Mouse (Mus musculus) right cerebral cortex, adult 2 months (tissue): Measurements from ENCODE around the gene Herc2.
"Not testable (repeated sequence)": the region's sequence is repeated elsewhere in the genome, so short reads cannot be mapped to it uniquely, and the experiment has no call there.

ENCODE experiments used
- DNase-seq, 2 experiments: peaks; one replicate each; pipeline ENCODE4 v3.0.0; 2021 to 2022; ENCODE audit warnings: low spot score in 2 of 2

Gene Herc2

DNA sequence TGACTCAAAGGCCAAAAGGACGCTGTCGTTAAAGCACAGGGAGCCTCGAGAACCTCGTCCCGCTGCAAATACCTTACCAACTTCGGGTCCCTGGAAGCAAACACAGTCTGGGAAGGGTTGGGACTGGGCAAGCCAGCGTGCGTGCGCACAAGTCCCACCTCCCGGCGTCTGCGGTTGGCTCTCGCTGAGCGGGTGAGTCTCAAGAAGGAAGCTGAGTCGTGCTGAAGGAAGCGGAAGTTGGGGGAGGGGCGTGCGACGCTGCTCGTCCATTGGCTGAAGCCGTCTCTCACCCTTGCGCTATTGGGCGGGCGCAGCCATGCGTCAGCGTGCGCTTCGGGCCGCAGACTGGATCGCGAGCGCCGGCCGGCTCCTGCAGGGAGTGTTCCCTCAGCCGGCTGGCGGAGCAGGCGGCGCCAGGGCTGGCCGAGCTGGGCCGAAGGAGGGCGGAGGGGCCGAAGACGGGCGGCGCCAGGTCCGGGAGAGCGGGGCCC, at the start of gene Herc2:
TSS of gene Herc2 (plus strand) at position 366 of the 491 bp plus-strand sequence.
- peak; percentile 99 for DNase-seq

DNA sequence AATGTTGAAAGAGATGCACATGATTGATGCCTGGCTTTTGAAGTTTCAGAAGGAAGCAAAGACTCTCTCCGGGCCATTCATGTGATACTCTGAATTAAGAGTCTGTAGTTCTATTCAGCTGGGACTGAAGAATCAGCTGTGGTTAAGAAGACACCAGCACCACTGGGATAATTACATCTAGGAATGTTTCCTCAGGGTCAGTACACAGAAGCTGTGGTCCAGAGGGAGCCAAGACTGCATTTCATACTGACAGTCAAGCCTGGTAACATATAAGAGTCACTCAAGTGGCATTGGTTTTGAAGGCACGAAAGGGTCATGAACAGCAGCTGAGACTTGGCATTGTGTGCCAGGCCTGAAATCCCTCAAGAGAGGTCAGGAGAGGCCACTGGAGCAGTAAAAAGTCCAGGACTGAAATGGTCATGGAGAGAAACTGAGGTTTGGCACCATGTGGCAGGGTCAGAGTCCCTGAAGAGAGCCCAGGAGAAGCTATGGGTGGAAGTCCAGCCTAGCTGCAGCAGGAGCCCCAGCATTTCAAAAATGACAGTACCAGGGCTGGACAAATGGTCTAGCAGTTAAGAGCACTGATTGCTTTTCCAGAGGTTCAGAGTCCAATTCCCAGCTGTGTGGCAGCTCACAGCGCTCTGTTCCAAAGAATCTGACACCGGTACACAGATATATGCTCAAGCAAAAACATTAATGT, 39.5 kb upstream of the Herc2 start:
- no peak for DNase-seq

DNA sequence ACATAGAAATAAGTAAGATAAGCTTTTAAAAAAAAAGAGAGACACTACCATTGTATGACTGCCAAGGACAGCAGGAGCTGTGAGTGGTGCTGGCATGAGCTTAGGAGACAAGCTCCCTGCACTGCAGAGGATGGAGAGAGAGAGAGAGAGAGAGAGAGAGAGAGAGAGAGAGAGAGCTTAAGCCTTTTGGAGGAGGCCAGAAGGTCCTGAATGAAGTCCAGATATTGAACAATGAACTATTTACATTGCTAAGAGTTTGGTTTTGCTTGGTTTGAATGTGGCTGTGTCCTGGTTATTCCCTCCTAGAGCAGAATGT, 39.0 kb upstream of the Herc2 start:
- no peak for DNase-seq

DNA sequence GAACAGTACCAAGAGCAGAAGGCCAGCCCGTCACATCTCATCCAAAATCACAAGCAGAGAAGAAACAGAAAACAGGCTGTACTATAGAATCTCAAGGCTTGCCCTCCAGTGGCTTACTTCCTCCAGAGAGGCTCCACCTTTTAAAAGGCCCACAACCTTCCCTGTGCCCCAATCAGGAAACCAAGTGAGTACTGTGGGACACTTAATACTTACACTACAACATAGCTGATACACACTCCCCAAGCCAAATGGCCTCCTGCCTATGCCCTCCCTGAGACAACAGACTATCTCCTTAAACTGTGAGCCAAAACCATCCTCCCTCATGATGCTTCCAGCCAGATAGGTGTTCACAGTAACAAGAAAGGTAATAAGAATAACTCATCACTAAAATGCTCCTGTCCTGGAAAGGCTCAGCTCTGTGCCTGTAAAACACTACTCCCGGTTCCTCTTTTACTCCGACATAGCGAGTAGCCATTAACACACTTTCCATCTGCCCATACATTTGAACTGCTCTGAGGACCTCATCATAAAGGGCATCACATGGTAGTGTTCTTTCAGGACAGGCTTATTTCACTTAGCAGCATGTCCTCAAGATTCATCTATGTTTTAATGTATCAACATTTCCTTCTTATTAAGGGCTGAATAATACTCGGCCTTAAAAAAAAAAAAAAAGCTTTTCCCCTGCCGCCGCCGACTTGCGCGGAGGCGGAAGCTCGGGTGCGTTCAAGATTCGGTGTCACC, 36.6 kb upstream of the Herc2 start:
- DNase-seq: no peak

DNA sequence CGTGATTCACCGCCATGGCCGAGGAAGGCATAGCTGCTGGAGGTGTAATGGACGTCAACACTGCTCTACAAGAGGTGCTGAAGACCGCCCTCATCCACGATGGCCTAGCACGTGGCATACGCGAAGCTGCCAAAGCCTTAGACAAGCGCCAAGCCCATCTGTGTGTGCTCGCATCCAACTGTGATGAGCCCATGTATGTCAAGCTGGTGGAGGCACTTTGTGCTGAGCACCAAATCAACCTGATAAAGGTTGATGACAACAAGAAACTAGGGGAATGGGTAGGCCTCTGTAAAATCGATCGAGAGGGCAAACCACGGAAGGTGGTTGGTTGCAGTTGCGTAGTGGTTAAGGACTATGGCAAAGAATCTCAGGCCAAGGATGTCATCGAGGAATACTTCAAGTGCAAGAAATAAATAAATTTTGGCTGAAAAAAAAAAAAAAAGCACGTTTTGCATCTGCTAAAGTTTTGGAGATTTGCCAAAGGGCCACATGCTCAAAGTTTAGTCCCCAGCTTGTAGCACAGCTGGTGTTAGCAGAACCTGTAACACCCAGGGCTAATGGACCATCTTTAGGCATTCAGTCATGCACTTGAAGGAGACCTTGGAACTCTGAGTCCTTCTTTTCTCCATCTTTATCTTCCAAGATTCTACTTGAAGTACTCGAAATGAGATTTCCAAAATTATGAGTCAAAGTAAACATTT, 35.8 kb upstream of the Herc2 start:
- not testable (repeated sequence) for DNase-seq

DNA sequence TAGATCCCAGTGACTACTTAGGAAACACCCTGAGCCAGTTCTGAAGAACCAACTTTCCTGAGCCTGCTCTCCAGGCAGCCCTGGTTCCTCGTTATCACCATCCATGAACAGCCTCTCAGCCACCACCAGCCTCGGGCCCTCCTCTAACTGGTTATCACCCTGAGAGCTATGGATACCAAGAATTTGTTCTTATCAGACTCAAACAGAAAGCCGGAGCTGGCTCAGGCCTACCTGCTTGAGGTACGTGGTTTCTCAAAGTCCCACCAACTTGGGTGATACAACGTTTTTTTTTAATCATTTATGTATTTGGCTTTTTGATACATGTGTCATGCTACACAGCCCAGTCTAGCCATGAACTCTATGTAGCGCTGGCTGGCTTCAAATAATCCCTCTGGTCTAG, 34.8 kb upstream of the Herc2 start:
- no peak for DNase-seq

DNA sequence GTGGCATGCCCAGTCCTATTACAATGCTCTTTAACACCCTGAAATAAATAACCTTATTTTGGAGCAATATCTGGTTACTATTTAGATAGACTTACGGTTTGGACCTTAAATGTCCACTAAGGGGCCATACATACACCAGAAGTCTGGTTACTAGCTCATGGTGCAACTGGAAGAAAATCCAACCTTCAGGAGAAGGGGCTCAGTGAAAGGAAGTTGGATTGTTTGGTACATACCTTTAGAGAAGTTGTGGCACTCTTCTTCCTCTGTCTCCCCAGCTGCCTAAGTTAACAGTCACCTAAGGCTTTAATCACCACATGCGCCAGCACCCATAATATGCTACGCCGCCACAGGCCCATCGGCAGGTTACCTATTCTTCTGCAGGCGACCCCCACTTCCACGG, 34.2 kb upstream of the Herc2 start:
- no peak for DNase-seq

DNA sequence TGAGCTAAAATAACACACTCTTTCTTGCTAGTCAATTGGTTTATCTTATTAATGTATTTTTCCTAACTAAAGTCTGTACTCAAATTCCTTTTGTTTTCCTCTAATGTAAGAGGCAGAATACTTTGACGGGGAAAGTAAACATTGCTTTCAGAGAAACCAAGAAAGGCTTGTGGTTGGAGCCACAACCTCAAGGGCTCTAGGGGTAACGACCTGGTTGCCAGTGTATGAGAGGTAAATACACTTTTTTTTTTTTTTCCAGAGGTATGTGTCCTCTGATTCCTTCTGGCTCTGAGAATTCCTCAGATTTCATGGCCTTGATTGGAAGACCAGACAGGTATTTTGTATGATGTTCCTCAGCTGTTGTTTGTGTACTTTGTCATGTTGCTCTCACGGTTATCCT, 32.2 kb upstream of the Herc2 start:
- no peak for DNase-seq

DNA sequence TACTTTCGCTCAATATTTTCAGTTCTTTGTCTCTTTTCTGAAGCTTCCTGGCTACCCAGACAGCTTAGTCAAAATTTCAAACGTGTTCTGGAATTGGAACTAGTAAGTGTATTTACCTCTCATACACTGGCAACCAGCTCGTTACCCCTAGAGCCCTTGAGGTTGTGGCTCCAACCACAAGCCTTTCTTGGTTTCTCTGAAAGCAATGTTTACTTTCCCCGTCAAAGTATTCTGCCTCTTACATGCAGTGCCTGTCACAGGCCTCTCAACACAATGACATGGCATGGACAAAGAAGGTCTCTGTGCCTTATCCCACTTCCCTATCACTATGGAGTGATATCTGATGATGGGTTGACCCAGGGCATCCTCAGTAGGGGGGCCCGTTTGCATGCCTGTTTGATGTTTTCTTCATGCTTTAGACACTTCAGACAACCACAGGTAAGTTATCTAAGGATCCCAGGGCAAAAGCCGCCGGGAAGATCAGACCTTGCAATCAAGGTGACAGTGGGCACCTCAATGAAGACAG, 31.5 kb upstream of the Herc2 start:
- no peak for DNase-seq

DNA sequence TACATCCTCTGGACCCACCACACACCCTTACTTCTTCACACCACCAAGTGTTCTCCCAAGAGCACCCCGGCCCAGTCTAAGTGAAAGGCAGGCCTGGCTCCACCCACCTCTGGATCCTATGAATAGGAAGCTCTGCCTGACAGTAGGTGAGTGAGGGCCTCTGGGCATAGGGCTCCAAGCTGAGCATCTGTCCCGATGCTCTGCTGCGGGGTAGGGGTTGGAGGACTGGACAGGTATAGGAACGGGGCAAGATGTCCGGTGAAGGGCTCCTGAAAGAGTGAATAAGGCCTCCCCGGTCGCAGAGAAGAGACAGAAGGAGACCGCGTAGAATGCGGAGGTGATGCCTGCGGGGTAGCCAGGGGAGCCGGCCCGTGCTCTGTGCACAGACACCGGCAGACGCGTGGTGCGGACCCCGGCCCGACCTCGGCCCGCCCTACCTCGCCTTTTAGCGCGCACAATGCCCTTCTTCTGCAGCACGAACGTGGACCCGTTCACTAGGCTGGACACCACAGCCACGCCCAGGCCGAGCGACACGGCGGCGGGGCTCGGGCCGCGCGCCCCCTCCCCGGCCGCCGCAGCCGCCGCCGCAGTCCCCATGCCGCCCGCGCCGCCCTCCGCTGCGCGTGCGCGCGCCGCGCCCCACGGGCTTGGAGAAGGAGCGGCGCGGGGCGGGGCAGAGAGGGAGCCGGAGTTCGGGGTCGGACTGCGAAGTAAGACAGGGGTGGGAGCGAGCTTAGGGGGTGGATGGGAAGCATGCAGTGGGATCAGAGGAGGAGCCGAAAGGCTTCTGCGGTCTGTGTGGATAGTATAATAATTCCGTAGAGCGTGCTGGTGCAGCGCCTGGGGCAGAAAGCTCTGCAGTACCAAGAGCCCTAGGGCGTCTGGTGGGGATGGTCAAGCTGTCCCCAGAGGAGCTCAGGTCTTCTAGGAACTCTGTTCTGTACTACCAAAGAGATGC, 30.7 kb upstream of the Herc2 start:
- peak; percentile 63 to 74 for DNase-seq

DNA sequence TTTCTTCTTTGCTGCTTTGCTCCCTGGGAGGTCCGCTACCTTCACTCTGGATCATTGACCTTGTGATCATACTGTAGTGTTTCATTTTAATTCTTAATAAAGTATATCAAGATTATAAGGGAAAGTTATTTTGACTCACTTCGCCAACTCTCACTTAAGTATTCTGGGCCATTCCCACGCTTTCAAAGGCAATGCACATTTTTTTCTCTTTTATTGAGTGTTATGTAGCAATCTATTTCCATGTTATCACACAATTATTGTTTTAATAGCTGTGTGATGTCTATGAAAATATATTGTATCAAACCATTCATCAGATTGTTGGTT, 30.1 kb upstream of the Herc2 start, which contains the start of gene Nipa1:
TSS of gene Nipa1 (minus strand) at position 25 of the 324 bp plus-strand sequence.
- DNase-seq: no peak

DNA sequence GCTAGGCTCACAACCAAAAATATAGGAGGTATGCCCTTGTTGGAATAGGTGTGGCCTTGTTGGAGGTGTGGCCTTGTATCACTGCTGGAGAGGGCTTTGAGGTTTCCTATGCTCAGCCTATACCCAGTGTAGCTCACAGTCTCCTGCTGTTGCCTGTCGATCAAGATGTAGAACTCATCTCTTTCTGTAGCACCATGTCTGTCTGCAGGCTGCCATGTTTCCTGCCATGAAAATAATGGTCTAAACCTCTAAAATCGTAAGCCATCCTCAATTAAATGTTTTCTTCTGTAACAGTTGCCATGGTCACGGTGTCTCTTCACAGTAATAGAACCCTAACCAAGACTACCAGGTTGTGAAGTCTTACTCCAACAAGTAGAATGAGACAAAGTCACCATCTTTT, 26.4 kb upstream of the Herc2 start:
- DNase-seq: no peak

DNA sequence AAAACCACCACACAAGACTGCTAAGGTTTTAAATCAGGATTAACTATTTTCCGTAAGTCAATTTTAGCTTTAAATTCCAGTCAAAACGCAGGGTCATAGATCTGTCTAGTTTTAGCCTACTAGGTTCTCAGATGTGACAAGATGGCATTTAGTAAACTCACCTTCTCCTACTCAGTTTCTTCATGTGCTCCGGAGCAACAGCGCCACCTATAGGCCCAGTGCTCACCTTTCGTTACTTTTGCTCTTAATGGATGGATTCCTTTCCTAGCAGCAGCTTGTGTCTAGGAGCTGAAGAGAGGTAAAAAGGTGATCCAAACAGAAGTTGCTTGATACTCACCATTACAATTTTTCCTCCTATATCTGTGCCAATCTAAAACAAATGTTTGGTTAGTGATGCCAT, 7.6 kb upstream of the Herc2 start:
- DNase-seq: peak; percentile 87 to 88

DNA sequence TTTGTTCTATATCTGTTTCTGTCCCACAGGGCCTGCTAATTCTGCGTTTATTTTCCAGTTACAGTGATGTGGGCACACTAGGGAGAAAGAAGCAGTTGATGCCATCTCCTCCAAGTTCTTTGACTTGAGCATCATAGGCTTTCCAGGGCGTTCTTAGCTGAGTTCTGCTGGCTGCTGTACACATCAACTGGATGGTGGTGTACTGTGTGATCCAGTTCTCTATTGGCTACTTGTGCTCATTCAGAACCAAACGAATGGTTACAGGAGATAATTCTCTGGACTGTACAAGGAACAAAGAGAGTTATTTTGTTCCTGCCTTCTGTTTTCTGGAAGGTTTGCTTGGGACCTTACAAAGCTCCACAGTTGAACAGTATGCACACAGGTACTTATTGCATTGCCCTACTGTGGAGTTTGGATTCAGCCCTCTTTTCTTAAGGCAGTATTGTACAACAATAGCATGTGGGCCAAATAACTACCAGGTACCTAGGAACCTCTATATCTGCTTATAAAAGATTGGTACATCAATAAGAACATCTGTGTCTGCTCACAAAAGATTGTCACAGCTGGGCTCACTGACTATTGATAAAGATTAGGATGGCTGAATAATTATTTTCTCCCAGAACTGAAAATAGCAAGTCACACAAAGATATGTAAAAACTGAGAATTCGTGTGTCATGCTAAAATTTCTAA, 6.3 kb upstream of the Herc2 start:
- no peak for DNase-seq

DNA sequence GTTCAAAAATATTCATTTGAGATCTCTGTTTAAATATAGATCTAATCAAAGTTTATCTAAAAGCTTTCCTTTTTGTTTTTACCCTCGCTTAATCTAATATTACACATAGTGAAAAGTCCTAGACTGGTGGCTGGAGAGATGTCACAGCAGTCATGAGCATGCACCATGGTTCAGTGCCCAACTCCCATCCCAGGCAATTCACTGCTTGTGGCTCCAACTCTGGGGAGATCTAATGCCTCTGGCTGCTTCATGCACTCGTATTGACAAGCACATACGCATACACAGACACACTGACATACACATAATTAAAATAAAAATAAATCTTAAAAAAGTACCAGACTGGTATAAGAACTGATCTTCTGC, 5.7 kb upstream of the Herc2 start:
- no peak for DNase-seq

DNA sequence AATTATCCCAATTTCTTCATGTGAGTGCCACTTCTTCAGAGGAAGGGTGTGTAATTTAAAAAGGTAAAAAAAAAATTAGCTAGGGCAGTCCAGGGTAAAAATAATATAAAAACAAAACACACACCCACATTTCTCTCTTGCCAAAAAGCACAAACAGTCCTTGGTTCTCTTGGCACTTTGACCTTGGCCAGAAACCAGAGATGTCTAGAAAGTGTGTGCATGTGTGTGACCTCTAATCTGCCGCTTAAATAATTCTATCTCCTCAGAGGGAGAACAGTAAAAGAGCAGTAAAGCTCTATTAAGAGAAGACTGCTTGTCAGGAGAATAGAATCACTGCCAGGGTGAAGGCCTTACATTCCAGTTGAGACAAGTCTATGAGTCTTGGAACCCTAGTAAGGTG, 2.8 kb upstream of the Herc2 start:
- no peak for DNase-seq

DNA sequence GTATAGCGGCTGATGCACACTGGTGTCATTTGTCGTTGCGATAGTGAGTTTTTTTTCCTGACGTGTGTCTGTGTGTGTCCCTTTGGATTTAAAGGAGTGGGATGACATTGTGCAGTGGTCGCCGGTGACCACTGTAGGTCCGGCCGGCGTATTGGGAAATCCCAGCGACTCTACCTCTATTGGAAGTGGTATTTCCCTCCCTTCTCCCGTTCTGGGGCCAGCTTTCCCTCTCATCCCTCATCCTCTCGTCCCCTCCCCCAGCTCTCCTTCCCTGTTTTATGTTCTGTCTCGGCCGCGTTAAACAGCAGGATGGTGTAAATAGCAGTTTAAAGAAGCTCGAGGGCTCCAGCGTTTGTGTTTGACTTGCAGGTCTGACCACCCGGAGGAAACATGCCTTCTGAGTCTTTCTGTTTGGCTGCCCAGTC, 503 bp downstream of the Herc2 start:
- DNase-seq: peak; percentile 24 to 27

DNA sequence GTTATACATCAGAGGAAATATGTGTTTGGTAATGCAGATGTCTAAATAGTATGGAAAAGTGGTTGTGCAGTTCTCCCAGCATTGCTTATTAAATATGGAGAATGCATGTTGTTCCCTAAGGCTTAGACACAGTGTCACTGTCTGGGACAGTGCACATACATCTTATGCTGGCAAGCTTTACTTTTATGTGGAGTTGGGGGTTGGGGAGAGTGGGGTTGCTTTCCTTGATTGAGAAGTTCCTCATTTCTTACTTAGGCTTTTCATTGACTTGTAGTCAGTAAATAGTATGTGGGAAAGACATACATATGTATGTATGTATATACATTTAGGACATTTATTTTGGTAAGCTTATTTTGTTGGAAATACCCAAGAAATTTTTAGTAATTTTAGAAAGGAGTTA, 3.0 kb downstream of the Herc2 start:
- DNase-seq: no peak

DNA sequence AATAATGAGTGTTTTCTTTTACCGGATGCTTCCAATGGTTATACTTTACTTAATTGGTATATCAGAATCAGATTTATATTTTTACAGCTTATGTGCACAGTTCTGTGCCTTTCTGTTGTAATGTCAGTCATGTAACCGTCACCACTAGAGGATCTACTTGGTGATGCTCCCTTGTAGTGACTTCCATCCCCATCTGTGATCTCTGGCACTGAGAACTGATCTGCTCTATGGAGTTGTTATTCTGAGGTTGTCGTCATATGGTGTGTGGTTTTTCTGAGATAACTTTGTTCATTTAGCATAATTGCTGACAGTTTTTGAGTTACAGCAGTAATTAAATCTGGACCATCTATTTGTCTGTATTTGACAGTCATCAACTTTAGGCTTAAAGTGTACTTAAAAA, 5.3 kb downstream of the Herc2 start:
- DNase-seq: no peak

DNA sequence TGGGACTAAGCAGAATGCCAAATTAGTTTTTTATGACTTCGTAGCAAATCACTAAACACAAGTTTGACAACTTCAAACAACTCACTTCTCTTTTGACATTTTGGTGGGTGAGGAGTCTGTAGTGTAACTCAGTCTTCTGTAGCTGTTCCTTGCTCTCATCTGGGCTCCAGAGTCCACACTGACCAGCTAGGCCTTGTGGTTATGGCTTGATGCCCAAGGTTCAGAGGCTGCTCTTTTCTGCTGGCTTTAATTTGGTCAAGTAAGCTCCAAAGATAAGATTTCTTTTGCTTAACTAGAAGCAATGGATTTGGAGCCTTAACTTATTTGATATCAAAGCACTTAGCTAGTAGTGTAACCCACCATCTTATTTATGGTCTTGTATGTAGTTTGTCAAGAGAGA, 14.9 kb downstream of the Herc2 start:
- no peak for DNase-seq

DNA sequence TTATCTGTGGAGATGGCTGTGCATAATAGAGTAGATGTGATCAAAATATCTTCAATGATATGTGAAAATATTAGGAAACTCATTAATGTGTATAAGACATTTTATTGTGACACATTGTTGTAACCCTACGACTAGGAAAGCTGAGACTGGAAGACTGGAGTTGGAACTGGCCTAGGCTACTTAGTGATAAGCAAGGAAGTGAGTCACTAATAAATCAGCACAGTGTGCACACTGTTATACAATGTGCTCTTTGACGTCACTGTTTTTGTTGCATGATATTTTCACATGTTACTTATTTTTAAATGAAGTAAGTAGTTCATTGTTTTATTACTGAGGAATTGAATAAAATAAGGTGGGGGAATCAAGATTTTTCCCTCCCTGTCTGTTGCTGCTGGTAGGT, 16.1 kb downstream of the Herc2 start:
- no peak for DNase-seq
